Mouse (Mus musculus): ENCODE measurements around the gene Prune1. TPM values are rescaled to one million over a fixed set of nuclear protein-coding genes. Genes with fewer than 3 reads are reported as not detected.

The Prune1 gene
- total and polyA plus RNA-seq, 2 experiments from 2014 or later, result 59.0 to 60.4 TPM

GRCm38 (mm10) chr3:95267855-95268254 is 14.0 kb downstream of the Prune1 start:
- H3K9me3 ChIP-seq (ENCODE audit: low read length), result no peaks in the 10 kb centered on the region
- ATAC-seq (no peak), DNase-seq (no peak)
- H3K27me3 ChIP-seq (ENCODE audit: insufficient read depth, low read length), result no peaks in the 10 kb centered on the region
- H3K9ac ChIP-seq, result no peak overlapping the region
- H3K4me2 ChIP-seq (ENCODE audit: low read depth), result no peak overlapping the region
- H3K4me3 ChIP-seq (ENCODE audit: low read depth, low read length), result no peak overlapping the region
- no peaks in the 10 kb centered on the region for H3K4me1 ChIP-seq (ENCODE audit: insufficient read depth)
- TF ChIP-seq CTCF (IDR thresholded peaks at IDR 0.05; ENCODE audit: low read depth), result no peak
- no peak overlapping the region for H3K27ac ChIP-seq (ENCODE audit: low read depth, low read length)
- peaks cover 37% of the 10 kb centered on the region for H3K36me3 ChIP-seq (ENCODE audit: insufficient read depth)

DNA sequence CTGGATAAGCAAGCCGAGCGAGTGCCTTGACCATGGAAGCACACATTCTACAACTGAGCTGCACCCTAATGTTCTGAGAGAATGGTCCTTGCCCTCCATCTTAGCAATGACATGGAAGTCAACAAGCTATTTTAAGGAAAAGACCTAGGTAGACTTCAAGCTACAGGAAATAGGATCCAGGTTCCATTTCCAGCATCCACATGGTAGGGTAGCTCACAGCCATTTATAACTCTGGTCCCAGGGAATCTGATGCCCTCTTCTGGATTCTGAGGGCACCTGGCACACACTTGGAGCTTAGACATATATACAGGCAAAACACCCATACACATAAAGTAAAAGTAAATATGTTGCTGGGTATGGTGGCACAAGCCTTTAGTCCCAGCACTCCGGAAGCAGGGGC is 15.8 kb downstream of the Prune1 start:
- Histone ChIP-seq H3K36me3 (ENCODE audit: insufficient read depth) (peaks cover 49% of the 10 kb centered on the region), H3K4me2 (ENCODE audit: low read depth) (no peak overlapping the region), H3K4me1 (ENCODE audit: insufficient read depth) (no peaks in the 10 kb centered on the region), H3K27ac (ENCODE audit: low read depth, low read length) (no peak overlapping the region), H3K4me3 (ENCODE audit: low read depth, low read length) (no peak overlapping the region), H3K9me3 (ENCODE audit: low read length) (no peaks in the 10 kb centered on the region), H3K9ac (no peak overlapping the region), H3K27me3 (ENCODE audit: insufficient read depth, low read length) (no peaks in the 10 kb centered on the region)
- no peak for ATAC-seq
- WGBS, result 98% methylated on average over 3 of the region's 3 CpGs
- no peak for DNase-seq
- no peak for TF ChIP-seq CTCF (IDR thresholded peaks at IDR 0.05; ENCODE audit: low read depth)

- Histone ChIP-seq H3K9me3 (ENCODE audit: low read length) (no peaks in the 10 kb centered on the region), H3K36me3 (ENCODE audit: insufficient read depth) (peaks cover 56% of the 10 kb centered on the region), H3K9ac (no peak overlapping the region), H3K4me3 (ENCODE audit: low read depth, low read length) (no peak overlapping the region), H3K4me1 (ENCODE audit: insufficient read depth) (no peaks in the 10 kb centered on the region), H3K27me3 (ENCODE audit: insufficient read depth, low read length) (no peaks in the 10 kb centered on the region), H3K4me2 (ENCODE audit: low read depth) (no peak overlapping the region), H3K27ac (ENCODE audit: low read depth, low read length) (peak overlapping the region; percentile 59; the same call in 1 of the 2 replicates)
- peak; percentile 50 for DNase-seq
- no peak for TF ChIP-seq CTCF (IDR thresholded peaks at IDR 0.05; ENCODE audit: low read depth)
- WGBS, result 71% methylated on average over 1 of the region's 1 CpGs
- peak; percentile 49; the same call in 1 of the 2 replicates for ATAC-seq
Observed at GRCm38 (mm10) chr3:95264724-95265123, 17.2 kb downstream of the Prune1 start.

DNA sequence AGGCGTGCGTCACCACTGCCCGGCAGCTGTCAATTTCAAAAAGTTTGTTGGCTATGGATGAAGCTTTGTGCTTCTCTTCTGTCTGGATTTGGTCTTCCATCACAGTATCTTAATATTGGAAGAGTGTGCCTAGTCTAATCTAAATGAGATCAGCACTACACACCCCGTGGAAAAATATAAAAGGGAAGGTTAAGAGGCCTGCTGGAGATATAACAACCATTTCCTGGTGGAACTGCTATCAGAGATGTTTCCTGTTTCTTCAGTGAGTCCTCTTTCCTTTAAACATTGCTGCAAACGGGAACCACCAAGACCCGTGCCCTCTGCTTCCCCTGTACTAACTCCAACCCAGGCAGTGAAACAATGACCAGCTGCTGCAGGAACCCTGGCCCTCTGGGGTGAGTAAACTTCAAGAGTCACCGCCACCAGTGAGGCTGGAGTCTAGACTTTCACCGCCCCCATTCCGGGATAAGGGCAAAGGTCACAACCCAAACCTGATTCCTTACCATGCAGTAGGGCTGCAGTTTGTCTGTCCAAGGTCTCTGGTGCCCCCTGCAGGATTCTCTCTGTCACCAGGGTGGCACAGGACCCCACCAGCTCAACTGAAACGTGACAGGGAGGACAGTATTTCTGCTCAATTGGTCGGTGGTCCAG is 18.7 kb downstream of the Prune1 start:
- WGBS, result 55% methylated on average over 11 of the region's 11 CpGs
- no peaks in the 10 kb centered on the region for H3K4me1 ChIP-seq (ENCODE audit: insufficient read depth)
- peaks cover 62% of the 10 kb centered on the region for H3K36me3 ChIP-seq (ENCODE audit: insufficient read depth)
- H3K4me2 ChIP-seq (ENCODE audit: low read depth), result no peak overlapping the region
- peak; percentile 68 for TF ChIP-seq CTCF (IDR thresholded peaks at IDR 0.05; ENCODE audit: low read depth)
- H3K27me3 ChIP-seq (ENCODE audit: insufficient read depth, low read length), result no peaks in the 10 kb centered on the region
- no peak overlapping the region for H3K4me3 ChIP-seq (ENCODE audit: low read depth, low read length)
- ATAC-seq (no peak), DNase-seq (peak; percentile 40)
- no peak overlapping the region for H3K9ac ChIP-seq
- no peak overlapping the region for H3K27ac ChIP-seq (ENCODE audit: low read depth, low read length)
- H3K9me3 ChIP-seq (ENCODE audit: low read length), result no peaks in the 10 kb centered on the region

GRCm38 (mm10) chr3:95261975-95262374 is 19.9 kb downstream of the Prune1 start:
- WGBS, result 97% methylated on average over 4 of the region's 4 CpGs
- Histone ChIP-seq H3K27me3 (ENCODE audit: insufficient read depth, low read length) (no peaks in the 10 kb centered on the region), H3K4me1 (ENCODE audit: insufficient read depth) (no peaks in the 10 kb centered on the region), H3K36me3 (ENCODE audit: insufficient read depth) (peaks cover 63% of the 10 kb centered on the region), H3K4me3 (ENCODE audit: low read depth, low read length) (no peak overlapping the region), H3K9me3 (ENCODE audit: low read length) (no peaks in the 10 kb centered on the region), H3K9ac (no peak overlapping the region), H3K4me2 (ENCODE audit: low read depth) (no peak overlapping the region), H3K27ac (ENCODE audit: low read depth, low read length) (no peak overlapping the region)
- DNase-seq, result no peak
- no peak for TF ChIP-seq CTCF (IDR thresholded peaks at IDR 0.05; ENCODE audit: low read depth)
- no peak for ATAC-seq

DNA sequence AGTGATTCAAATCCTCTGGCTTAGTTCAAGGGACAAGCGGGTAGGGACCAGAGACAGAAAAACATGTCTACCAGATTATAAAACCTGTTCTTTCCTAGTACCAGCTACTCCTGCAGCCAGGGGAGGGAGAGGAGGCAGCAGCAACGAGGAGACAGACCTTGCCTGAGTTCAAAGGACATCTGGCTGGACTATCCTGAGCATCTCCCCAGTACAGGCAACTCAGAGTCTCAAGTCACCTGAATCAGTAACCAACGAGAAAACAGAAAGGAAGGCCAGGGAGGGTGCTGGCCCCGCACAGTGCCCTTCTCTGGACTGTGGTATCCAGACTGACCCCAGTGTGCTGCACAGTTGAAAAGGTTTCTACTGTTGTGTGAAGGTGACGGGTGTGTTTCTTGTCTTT is 24.9 kb downstream of the Prune1 start:
- H3K9ac ChIP-seq, result no peak overlapping the region
- DNase-seq (no peak), ATAC-seq (no peak)
- no peak for TF ChIP-seq CTCF (IDR thresholded peaks at IDR 0.05; ENCODE audit: low read depth)
- H3K4me3 ChIP-seq (ENCODE audit: low read depth, low read length), result no peak overlapping the region
- H3K36me3 ChIP-seq (ENCODE audit: insufficient read depth), result peaks cover 67% of the 10 kb centered on the region
- no peaks in the 10 kb centered on the region for H3K4me1 ChIP-seq (ENCODE audit: insufficient read depth)
- H3K27me3 ChIP-seq (ENCODE audit: insufficient read depth, low read length), result no peaks in the 10 kb centered on the region
- no peak overlapping the region for H3K4me2 ChIP-seq (ENCODE audit: low read depth)
- H3K27ac ChIP-seq (ENCODE audit: low read depth, low read length), result no peak overlapping the region
- WGBS, result 84% methylated on average over 5 of the region's 5 CpGs
- no peaks in the 10 kb centered on the region for H3K9me3 ChIP-seq (ENCODE audit: low read length)

DNA sequence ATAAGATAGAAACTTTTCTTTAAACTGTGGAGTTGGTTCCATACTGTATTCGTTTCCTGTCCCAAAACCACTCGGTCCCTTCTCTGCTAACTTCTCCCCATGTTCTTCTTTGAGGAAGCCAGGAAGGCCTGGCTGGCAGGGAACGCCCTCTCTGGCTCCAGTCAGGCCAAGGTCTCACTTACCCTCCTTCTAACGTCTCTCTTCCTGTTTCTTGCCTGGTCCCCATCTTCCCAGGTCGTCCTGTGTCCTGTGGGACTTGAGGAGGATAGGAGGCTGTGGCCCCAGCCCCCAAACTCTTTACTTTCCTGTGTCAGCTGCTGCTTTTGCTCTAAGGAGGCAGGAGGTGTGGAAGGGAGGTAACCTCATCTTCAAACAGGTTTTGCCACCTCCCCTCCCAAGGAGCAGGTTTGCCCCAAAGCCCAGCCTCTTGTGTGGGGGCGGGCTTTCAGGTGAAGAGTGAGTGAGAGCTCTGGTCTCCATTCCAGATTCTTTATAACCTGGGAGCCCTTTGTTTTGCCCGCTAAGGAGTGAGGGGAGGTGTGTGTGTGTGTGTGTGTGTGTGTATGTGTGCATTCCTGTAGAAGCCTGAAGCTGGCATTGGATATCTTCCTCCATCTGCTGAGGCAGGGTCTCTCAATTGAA is 31.0 kb downstream of the Prune1 start, which contains the start of gene Bnipl:
Gene Bnipl, minus strand, starts transcription at position 411 of the 642 bp plus-strand sequence.
- no peak within 1 kb of the TSS for H3K27ac ChIP-seq (ENCODE audit: low read depth, low read length)
- no peak within 1 kb of the TSS for H3K9ac ChIP-seq
- DNase-seq, result no peak
- no peaks in the 10 kb centered on the region for H3K27me3 ChIP-seq (ENCODE audit: insufficient read depth, low read length)
- H3K4me3 ChIP-seq (ENCODE audit: low read depth, low read length), result no peak within 1 kb of the TSS
- WGBS, result 58% methylated on average over 7 of the region's 7 CpGs
- no peak for TF ChIP-seq CTCF (IDR thresholded peaks at IDR 0.05; ENCODE audit: low read depth)
- peaks cover 29% of the 10 kb centered on the region for H3K36me3 ChIP-seq (ENCODE audit: insufficient read depth)
- no peak for ATAC-seq
- no peaks in the 10 kb centered on the region for H3K4me1 ChIP-seq (ENCODE audit: insufficient read depth)
- no peaks in the 10 kb centered on the region for H3K9me3 ChIP-seq (ENCODE audit: low read length)
- no peak within 1 kb of the TSS for H3K4me2 ChIP-seq (ENCODE audit: low read depth)

Data from forebrain, postnatal 0 days (tissue).